Mouse (Mus musculus): Measurements from ENCODE around the gene Prph.
"Not testable (repeated sequence)": the region's sequence is repeated elsewhere in the genome, so short reads cannot be mapped to it uniquely, and the experiment has no call there.

Prph gene

GRCm38 (mm10) chr15:99032726-99033250, 22.2 kb upstream of the Prph start:
- no peak for DNase-seq (ENCODE audit: extremely low read depth, low read depth)

DNA sequence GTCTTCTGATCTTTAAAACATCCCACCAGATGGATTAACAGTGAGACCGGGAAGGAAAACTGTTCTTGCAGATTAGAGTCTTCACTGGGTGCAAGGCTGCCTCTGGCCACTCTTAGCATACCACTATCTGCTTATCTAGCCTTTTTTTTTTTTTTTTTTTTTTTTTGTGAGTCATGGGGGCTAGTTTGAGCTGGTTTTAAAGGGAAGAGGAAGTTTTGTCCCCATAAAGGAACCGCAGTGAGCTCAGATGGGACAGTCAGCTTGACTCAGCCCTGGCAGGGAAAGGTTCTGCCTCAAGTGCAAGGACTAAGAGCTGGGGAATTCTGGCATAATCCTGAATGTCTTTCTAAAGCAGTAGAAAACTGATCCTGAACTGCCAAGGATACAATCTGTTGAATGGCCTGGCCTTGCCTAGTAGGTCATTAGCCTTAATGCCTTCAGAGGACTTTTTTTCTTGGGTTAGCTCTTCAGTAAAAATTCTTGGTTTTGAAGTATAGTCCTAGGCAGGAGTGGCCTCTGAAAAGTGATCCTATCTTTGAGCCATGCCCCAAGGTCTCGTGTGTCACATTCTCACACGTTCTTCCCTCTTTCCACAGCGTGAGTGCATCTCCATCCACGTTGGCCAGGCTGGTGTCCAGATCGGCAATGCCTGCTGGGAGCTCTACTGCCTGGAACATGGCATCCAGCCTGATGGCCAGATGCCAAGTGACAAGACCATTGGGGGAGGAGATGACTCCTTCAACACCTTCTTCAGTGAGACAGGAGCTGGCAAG, 21.3 kb upstream of the Prph start:
- DNase-seq (ENCODE audit: extremely low read depth, low read depth): peak; percentile 95

DNA sequence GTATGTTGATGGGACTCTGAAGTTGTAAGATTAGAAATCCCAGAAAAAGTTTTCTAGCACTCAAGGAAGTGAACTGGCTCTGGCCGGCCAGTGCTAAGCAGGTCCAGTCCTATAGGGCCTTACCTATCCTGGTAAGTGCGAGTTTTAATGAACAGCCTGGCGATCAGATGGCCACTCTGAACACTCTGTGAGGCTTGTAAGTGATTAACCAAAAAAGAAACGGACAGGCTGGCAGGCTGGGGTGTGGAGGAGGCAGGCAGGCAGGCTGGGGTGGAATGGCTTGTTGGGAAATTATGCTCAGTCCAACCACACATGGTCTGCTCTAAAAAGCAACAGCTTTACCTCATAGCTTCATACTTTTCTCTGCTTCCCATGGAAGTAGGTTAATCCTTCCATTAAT, 19.5 kb upstream of the Prph start:
- no peak for DNase-seq (ENCODE audit: extremely low read depth, low read depth)

- no peak for DNase-seq (ENCODE audit: extremely low read depth, low read depth)
Observed at GRCm38 (mm10) chr15:99036249-99036905, 18.6 kb upstream of the Prph start.

GRCm38 (mm10) chr15:99038025-99038424, 16.9 kb upstream of the Prph start:
- DNase-seq (ENCODE audit: extremely low read depth, low read depth): no peak

- DNase-seq (ENCODE audit: extremely low read depth, low read depth): no peak
Observed at GRCm38 (mm10) chr15:99038797-99039196, 16.2 kb upstream of the Prph start.

- DNase-seq (ENCODE audit: extremely low read depth, low read depth): no peak
Observed at GRCm38 (mm10) chr15:99039306-99039705, 15.7 kb upstream of the Prph start.

- peak; percentile 39 for DNase-seq (ENCODE audit: extremely low read depth, low read depth)
Observed at GRCm38 (mm10) chr15:99039996-99040919, 14.7 kb upstream of the Prph start.

- DNase-seq (ENCODE audit: extremely low read depth, low read depth): no peak
Observed at GRCm38 (mm10) chr15:99040920-99041856, 13.8 kb upstream of the Prph start.

DNA sequence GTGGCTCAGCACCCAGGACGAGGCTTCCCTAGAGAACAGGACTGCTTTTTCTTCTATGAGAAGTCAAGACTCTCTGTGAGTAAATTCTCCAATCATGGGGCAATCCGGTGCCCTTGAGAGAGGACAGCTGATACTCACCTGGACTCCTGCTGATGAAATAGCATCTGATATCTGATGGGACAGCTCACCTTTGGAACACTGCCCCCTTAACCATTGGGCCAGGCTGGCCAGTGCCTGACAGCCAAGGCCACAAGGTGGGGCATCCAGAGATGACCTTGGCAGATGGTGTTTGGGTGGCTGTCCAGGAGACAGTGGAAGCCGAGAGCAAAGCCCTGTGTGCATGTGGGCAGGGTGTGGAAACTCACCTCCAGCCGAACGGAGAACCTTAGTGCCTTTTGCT, 12.6 kb upstream of the Prph start:
- no peak for DNase-seq (ENCODE audit: extremely low read depth, low read depth)

- no peak for DNase-seq (ENCODE audit: extremely low read depth, low read depth)
Observed at GRCm38 (mm10) chr15:99044854-99045253, 10.1 kb upstream of the Prph start.

- DNase-seq (ENCODE audit: extremely low read depth, low read depth): not testable (repeated sequence)
Observed at GRCm38 (mm10) chr15:99045734-99046133, 9.2 kb upstream of the Prph start.

GRCm38 (mm10) chr15:99049473-99050253, 5.3 kb upstream of the Prph start:
- DNase-seq (ENCODE audit: extremely low read depth, low read depth): peak; percentile 60

DNA sequence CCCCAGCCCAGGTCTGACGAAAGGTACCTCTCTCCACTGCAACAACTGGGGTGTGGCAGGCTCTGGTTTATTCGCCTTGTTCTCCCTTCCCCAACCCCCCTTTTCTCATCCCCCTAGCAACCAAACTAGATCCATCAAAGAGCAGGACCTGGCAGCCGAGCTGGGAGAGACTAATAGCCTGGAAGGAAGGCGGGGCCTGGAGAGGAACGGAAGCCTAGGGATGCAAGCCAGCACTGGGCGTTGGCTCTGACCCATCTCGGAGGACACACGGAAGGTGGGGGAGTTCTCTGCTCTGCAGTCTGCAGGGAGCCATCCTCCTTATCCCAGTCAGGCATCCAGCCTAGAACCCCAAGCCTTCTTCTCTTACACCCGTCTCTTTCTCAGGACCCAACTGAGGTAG, 1.6 kb upstream of the Prph start:
- DNase-seq (ENCODE audit: extremely low read depth, low read depth): no peak

GRCm38 (mm10) chr15:99055511-99055961, 562 bp downstream of the Prph start:
- no peak for DNase-seq (ENCODE audit: extremely low read depth, low read depth)

- DNase-seq (ENCODE audit: extremely low read depth, low read depth): no peak
Observed at GRCm38 (mm10) chr15:99056332-99056731, 1.4 kb downstream of the Prph start.

- no peak for DNase-seq (ENCODE audit: extremely low read depth, low read depth)
Observed at GRCm38 (mm10) chr15:99065557-99066165, 10.7 kb downstream of the Prph start.

DNA sequence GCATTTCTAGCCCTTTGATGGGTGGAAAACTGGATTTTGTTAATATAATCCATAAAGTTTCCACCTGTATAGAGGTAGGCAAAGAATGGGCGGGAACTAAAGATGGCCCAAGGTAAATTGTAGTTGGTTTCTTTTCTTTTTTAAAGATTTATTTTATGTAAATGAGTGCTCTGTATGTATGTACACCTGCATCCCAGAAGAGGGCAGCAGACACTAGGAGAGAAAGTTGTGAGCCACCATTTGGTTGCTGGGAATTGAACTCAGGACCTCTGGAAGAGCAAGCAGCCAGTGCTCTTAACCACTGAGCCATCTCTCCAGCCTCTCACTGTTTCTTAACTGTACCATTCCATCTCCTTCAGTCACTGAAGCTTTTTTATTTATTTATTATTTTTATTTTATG, 17.0 kb downstream of the Prph start:
- no peak for DNase-seq (ENCODE audit: extremely low read depth, low read depth)

GRCm38 (mm10) chr15:99074019-99074599, 19.1 kb downstream of the Prph start, which contains the start of gene Troap:
Troap (plus strand) TSS chr15:99074575.
- peak; percentile 22 for DNase-seq (ENCODE audit: extremely low read depth, low read depth)
